Mouse (Mus musculus) erythroblast, adult 5-6 weeks (primary cell): Measurements from ENCODE around the gene Iscu. TPM values are rescaled to one million over a fixed set of nuclear protein-coding genes. Genes with fewer than 3 reads are reported as not detected.

Experiments
- ATAC-seq: replicated peaks from 2 replicates; pipeline ENCODE4 v1.8.0; 2016; ENCODE audit warnings: moderate number of reproducible peaks, mild to moderate bottlenecking, moderate TSS enrichment, inconsistent platforms; ENCODE audit not compliant: poor library complexity, low FRiP score, severe bottlenecking
- total RNA-seq, 2 experiments: library from RNA; stranded (forward) in 1 of 2; stranded (reverse) in 1 of 2; fragments of 150-400 nt in 1 of 2; fragments of 200-764, 138-1000 nt in 1 of 2; gene quantifications; 2 replicates each; pipeline versions ENCODE4 v1.2.3 to v1.2.4; 2015 to 2017; ENCODE audit warnings: low replicate concordance in 2 of 2

Gene Iscu
- total RNA-seq (2015; ENCODE audit: low replicate concordance) (137 and 178 TPM in 2 replicates), total RNA-seq (2017; ENCODE audit: low replicate concordance) (139 and 170 TPM in 2 replicates)

DNA sequence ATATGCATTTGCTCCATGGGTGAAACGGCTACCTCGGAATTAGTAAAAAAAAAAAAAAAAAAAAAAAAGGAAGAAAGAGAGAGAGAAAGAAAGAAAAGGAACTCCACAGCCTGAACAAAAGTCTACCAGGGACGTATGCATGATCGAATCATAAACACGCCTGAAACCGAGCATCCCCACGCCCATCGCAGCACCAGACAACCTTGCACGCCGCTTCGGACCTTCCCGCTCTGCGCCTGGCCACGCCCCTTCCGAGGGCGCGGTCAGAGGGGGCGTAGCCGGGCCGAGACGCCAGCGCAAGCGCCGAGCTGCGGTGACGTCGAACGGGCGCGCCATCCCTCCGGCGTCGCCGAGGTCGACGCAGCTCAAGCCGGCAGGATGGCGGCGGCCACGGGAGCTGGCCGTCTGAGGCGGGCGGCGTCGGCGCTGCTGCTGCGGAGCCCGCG lies at the start of gene Iscu, which contains the start of gene Sart3:
Gene Iscu (plus strand): TSS at position 299 of the 446 bp plus-strand sequence.
Gene Sart3 (minus strand): TSS at position 61 of the 446 bp plus-strand sequence.
- ATAC-seq: peak; percentile 74

- no peak for ATAC-seq
Observed at GRCm38 (mm10) chr5:113723567-113724237, 48.8 kb upstream of the Iscu start.

GRCm38 (mm10) chr5:113724446-113724845 lies 48.1 kb upstream of the Iscu start, which contains the start of gene 1700069L16Rik:
Gene 1700069L16Rik, minus strand, starts transcription at chr5:113724772.
- peak; percentile 72 for ATAC-seq

DNA sequence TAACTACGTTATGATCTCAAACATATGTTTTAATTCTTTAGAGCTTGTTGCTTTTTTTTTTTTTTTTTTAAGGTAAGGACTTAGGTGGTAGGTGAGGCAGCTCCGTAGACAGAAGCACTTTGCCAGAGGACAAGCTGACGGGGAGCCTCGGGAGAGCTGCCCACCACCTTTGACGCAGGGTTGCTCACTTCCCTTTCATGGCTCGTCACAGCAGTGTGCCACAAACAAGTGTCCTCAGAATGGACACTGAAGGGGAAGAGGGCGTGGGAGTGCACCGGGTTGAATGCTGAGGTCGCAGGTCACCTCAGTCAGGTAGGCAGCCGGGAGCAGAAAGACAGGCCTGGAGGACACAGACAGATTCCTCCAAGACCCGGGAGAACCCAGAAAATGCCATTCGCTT lies 47.1 kb upstream of the Iscu start:
- no peak for ATAC-seq

DNA sequence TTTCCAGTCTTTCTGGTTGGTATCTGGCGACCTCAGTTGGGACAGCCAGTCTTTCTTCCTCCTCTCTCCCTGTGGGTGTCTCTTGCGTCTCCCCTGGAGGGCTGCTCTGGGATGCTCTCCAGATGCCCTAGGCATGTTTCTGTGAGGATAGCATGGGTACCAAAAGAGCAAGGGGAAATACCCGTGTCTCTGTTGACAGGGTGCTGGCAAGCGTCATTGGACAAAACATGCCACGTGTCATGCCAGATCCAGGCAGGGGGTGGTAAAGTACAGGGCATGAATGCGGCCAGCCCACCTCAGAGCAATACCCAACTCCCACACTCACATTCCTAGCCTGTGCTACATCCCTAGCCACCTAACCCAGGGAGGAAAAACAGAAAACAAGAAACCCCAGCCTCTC lies 45.9 kb upstream of the Iscu start:
- ATAC-seq: no peak

DNA sequence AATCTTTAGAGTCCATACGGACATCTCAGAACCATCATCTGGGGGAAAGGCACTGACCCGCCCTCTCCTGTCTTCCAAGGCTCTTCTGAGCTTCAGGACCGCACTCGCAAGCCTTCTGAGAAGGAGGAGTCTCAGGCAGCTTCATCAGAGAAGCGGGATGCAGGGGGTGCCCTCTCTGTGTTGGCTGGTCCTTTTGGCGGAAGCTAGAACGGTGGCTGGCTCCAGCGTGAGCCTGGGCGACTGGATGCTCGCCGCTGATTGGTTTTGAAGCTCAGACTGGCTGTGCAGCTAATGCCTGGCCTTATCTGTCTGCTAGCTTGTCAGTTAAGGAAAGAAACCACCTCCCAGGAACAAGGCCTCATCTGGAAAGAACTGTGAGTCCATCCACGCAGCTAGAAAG lies 45.3 kb upstream of the Iscu start:
- no peak for ATAC-seq

DNA sequence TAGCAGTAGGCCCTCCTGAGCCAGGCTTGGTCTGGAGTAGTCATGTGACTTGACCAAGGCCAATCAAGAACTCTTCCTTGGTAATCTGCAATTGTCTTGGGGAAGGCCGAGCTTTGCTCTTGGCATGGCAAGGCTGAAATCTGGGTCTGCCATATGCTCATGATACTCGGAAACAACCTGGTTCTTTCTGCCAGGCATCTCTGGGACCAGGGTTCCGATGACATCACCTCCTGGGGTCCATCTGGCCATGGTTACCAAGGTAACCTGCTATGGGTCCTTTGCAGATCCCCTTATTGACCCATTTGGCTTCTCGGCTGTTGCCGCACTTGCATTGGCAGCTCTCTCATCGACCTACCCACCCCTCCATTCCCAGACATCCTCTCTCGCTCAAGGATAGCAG lies 44.5 kb upstream of the Iscu start:
- ATAC-seq: no peak

DNA sequence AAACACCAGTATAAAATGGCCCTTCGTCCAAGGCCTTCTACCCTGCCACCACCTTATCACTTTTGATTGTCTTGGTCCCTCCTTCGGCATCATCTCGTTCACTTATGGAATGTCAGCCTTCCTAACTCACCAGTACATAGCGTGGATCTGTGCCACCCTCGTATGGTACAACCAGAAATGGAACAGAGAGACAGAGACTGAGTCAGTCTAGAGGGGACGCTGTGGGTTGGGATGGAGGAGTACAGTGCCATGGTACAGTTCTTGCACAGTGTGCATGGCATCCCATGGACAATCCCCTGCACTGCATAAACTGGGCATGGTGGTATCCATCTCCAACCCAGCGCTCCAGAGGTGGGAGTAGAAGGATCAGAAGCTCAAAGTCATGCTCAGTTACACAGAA lies 43.9 kb upstream of the Iscu start:
- ATAC-seq: no peak

- ATAC-seq: no peak
Observed at GRCm38 (mm10) chr5:113730641-113731121, 41.9 kb upstream of the Iscu start.

- ATAC-seq: no peak
Observed at GRCm38 (mm10) chr5:113731174-113731573, 41.4 kb upstream of the Iscu start.

DNA sequence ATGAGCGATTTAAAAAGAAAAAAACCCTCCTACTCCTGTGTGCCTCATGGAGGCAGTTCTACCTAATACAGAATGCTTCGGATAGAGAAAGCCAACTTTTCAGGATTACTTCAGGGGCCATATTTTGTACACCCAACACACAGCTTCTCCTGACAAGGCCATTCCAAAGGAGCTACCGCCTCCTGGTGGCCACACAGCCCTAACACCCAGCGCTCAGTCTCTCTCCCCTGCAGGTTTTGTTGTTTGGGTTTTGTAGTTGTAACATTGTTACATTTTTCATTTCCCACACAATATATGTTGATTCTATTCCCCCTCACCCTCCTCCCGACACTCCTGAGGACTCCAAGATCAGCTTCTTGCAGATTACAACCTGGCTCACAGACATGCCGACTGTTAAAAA lies 40.4 kb upstream of the Iscu start:
- no peak for ATAC-seq

DNA sequence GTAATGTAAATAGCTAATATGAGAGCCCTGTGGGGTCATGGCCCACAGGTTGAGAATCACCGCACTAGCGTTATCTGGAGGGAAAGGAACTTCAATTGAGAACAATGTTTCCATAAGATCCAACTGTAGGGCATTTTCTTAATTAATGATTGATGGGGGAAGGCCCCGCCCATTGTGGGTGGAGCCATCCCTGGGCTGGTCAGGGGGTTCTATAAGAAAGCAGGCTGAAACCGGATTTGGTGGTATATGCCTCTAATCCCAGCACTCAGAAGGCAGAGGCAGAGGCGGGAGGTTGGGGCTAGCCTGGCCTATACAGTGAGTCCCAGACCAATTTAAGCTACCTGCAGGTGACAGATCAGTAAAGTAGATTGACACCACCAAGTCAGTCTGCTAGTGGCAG lies 38.2 kb upstream of the Iscu start:
- no peak for ATAC-seq

DNA sequence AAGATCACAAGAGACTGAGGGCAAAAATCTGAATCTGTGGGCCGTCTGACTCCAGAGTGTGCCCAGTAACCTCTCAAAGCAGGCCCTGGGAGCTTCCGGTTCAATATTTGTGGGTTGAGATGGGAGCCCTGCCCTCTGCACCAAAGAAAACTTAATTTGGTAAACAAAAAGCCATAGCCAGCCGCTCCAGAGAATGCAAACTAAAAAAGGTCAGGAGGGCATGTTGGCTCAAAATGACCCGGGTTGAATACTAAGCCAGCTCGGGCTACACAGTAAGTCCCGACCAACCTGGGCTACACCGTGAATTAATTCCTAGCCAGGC lies 37.6 kb upstream of the Iscu start:
- ATAC-seq: no peak

GRCm38 (mm10) chr5:113735345-113736112 lies 37.0 kb upstream of the Iscu start, which contains the start of gene Ficd:
Gene Ficd, plus strand, starts transcription at chr5:113735803.
- ATAC-seq: peak; percentile 95

GRCm38 (mm10) chr5:113736113-113736502 lies 36.4 kb upstream of the Iscu start:
- ATAC-seq: no peak

DNA sequence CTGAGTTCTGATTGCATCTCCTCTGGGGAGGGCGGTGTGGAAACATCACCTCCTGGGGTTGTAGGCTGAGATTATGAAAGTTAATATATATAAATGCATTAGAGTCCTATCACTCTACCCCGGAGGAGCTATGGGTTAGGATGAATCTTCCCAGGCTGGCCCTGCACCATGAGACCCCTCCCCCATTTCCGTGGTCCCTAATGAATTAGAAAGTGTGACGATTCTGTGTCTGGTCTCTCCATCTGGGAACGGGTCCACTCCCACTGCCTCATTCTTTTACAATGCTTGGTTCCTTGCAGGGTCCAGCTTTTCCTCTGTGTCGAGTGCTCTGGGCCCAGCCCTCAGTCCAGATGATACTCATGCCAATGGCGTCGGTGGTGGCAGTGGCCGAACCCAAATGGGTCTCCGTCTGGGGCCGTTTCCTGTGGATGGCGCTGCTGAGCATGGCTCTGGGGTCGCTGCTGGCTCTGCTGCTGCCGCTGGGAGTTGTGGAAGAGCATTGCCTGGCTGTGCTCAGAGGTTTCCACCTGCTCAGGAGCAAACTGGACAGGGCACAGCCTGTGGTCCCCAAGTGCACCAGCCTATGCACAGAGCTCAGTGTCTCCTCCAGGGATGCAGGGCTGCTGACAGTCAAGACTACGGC lies 35.9 kb upstream of the Iscu start:
- no peak for ATAC-seq

- no peak for ATAC-seq
Observed at GRCm38 (mm10) chr5:113737607-113738237, 34.8 kb upstream of the Iscu start.

DNA sequence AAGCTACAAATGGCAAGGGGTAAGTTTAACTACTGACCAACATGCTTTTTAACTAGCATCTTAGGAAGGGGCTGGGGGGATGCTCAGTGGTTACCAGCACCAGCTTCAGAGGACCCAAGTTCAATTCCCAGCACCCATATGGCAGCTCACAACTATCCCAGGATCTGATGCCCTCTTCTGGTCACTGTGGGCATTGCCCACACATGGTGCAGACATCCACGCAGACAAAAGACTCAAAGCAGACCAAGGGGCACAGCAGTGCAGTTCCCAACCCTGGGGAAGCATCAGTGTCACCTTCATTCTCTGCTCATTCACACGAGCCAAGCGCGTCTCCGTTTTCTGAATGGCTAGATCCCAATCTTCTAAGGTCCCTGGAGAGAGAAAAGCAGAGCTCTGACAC lies 24.9 kb upstream of the Iscu start:
- ATAC-seq: 0 out of 2 replicates have a peak, but pooled peaks have one; percentile 40

DNA sequence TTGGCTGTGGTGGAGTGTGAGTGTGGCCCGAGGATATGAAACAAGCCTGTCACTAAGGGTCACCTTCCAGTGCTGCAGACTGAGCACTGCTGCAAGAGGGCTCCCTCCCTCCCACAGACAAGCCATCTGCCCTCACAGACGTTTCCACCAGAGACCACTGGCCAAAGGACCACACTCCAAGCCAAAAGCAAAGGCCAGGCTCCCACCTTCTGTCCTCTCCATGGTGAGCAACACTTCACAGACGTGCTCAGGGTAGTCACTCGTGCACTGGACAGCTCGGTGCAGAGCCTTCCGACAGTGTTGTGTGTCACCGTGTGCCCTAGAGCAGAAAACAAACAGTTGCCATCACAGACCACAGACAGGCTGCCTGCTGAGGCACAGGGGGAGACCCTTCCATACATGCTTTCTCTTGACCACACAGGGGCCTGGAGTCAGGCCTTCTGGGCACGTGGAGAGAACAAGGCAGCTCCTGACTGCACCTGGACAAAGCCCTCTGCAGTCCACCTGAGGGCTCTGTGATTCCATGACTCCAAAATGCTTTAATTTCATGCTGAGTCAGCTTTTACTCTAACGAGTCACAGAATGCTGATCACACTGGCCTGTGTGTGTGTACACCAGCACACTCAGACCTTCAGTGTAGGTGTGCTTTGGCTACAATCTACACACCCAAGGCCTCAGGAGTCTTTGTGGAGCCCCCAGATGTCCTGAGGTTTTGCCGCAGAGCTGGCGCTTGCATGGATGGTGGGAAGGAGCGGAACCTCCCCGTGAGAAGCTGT lies 23.8 kb upstream of the Iscu start:
- no peak for ATAC-seq
